Mouse (Mus musculus): ENCODE results near the gene Smarcd3.
"Not testable (repeated sequence)": the region's sequence is repeated elsewhere in the genome, so short reads cannot be mapped to it uniquely, and the experiment has no call there.

The Smarcd3 gene

DNA sequence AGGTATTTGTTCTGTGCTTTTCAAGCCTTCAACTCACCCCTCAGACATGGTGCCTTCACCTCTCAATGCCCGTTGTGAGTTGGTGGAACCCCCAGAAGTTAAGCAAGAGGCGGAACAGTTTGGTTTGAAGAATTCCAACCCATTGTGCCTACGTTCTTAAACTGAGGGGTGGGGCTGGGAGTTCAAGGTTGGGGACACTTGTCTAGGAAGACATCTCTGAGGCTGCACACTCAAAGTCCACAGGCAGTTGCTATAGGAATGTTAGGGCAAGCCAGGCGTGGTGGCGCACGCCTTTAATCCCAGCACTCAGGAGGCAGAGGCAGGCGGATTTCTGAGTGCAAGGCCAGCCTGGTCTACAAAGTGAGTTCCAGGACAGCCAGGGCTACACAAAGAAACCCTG lies 68.9 kb downstream of the Smarcd3 start:
- not testable (repeated sequence) for DNase-seq (ENCODE audit: low spot score in 2 of 2)

DNA sequence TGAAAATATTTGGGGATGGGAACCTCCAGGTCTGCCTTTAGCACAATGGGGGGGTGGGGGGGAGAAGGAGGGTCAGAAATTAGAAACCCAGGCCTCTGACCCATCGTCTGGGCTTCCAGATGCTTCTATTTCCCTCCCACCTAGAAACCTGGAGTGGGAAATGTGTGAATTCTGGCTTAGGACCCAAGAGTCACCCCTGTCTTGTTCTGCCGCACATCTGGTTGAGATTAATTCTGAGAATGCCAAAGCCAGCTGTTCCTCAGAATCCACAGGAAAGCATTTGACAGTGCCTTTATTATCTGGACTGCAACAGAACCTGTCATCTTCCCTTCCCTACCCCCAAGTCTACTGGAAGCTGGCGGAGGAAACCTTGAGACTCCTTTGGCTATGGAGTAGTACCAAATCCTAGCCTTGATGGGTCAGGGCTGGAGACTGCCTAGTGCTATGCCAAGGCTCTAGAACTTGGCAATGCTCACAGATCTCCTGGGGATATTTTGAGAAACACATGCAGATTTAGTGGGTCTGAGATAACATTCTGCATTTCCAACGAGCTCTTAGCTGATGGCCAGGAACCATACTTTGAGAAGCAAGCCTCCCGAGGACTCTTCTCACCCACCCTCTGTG lies 70.5 kb downstream of the Smarcd3 start:
- DNase-seq (ENCODE audit: low spot score in 2 of 2): no peak

DNA sequence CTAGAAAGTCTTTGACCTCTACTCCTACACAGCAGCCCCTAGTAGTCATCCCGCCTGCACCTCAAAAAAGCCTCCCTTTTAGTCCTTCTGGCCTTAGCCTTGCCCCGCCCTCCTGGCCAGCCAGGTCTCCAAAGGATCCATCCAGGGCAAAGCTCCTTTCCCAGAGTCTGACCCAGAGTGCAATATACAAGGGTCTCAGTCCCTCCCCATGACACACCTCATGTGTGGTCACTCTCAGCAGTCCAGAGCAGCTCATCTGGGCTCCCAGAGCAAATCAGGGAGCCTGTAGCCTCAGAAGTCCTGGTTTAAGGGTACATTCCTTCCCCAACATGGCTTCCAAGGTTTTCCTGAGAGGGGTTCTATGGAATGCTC lies 72.9 kb downstream of the Smarcd3 start:
- no peak for DNase-seq (ENCODE audit: low spot score in 2 of 2)

DNA sequence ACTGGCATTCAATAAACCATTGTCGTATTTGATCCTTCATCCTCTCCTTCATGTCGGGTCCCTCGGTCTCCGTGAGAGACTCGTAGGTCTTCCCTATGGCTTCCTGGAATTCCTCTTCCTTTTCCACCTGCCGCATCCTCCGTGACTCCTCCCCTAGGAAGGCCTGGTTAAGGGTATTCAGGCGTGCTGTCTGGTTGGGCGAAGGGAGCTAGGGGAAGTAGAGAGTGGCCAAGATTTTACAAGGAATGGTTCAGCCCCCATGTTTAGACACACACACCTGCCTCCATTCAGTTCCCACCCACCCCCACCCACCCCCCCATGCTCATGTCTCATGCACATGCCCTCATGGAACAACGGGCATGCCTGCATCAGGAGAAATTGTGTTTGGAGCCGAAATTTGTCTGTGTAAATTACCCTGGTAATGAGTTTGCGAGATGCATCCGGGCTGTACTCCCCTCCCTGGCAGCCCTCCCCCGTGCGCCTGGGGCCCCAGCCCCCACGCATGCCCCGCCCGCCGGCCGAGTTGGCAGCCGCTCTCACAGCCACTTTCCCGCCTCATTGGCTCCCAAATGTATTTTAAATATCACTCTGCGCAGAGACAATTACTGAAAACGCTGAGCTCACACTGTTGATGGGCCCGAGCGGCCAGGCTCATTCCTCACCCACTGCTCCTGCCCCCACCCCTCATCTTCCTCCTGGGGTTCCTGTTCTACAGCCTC lies 73.5 kb downstream of the Smarcd3 start:
- peak; percentile 21 to 45 for DNase-seq (ENCODE audit: low spot score in 2 of 2)

DNA sequence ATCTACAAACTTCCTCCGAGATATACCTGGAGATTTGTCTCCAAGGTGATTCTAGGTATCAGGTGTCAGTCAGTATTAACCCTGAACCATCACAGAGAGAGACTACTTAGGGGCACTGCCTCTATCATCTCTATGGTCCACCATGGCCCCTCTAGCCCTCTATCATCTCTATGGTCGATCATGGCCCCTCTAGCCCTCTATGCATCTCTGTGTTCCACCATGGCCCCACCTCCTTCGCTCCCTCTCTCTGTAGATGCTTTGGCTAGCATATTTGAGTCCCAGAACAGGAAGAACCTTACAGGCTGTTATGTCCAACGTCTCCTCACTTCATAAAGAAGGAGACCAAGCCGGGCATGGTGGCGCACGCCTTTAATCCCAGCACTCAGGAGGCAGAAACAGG lies 81.6 kb downstream of the Smarcd3 start:
- DNase-seq (ENCODE audit: low spot score in 2 of 2): no peak

DNA sequence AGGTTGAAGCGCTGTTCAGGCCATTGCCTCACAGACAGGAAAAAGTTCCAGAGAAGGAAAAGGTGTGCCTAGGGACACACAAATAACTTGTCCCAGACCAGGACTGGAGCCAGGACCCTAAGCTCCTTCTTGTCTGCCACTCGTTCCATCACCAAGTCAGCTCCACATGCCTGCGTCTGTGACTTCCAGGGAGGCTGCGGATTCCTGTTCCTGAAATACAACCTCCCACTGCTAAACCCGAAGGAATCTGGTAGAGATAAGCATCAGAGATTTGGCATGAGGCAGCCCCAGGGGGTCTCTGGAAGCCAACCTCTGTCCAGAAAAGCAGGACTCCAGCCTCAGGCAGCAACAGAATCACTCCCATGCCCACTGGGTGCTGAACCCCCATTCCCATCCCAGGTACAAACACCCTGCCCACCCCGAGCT lies 83.1 kb downstream of the Smarcd3 start:
- DNase-seq (ENCODE audit: low spot score in 2 of 2): no peak
